Mouse (Mus musculus): ENCODE measurements around the gene Adrb1. TPM values are rescaled to one million over a fixed set of nuclear protein-coding genes. Genes with fewer than 3 reads are reported as not detected.

Gene Adrb1
- total and polyA plus RNA-seq, 2 experiments from 2014 or later = 2.0 to 7.6 TPM

DNA sequence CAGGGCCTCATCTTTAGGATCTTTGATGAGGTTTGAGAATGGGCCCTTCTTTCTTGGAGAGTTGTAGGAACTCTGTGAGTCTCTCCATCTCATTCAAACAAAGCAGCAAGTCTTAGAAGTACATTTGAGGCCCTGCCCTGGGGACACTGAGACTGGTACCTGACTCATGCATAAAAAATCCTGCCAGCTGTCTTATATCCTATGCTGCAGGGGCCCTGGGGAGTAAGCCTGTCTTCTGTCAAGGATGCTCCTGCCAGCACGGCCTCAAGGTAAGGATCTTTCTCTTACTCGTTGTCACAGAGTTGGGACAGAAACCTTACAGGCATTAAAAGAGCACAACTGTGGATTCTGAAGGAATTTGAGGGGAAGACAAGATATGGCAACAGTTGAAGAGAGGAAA lies 13.2 kb upstream of the Adrb1 start:
- DNase-seq (ENCODE audit: low spot score) = no peak
- ATAC-seq (ENCODE audit: low FRiP score) = no peak
- Histone ChIP-seq H3K9ac (replicated peaks; ENCODE audit: low read length, poor library complexity, severe bottlenecking) (no peak overlapping the region), H3K9me3 (ENCODE audit: low read length) (no peaks in the 10 kb centered on the region), H3K36me3 (ENCODE audit: insufficient read depth, low read length) (no peaks in the 10 kb centered on the region), H3K27ac (ENCODE audit: low read depth, low read length) (no peak overlapping the region), H3K27me3 (ENCODE audit: insufficient read depth, low read length) (no peaks in the 10 kb centered on the region), H3K4me2 (ENCODE audit: low read depth, low read length, poor library complexity, severe bottlenecking) (no peak overlapping the region), H3K4me1 (ENCODE audit: insufficient read depth, low read length) (no peaks in the 10 kb centered on the region), H3K4me3 (ENCODE audit: low read depth, low read length) (no peak overlapping the region)
- TF ChIP-seq CTCF (IDR thresholded peaks at IDR 0.05) = no peak
- 60% methylated on average over 2 of the region's 2 CpGs for WGBS

DNA sequence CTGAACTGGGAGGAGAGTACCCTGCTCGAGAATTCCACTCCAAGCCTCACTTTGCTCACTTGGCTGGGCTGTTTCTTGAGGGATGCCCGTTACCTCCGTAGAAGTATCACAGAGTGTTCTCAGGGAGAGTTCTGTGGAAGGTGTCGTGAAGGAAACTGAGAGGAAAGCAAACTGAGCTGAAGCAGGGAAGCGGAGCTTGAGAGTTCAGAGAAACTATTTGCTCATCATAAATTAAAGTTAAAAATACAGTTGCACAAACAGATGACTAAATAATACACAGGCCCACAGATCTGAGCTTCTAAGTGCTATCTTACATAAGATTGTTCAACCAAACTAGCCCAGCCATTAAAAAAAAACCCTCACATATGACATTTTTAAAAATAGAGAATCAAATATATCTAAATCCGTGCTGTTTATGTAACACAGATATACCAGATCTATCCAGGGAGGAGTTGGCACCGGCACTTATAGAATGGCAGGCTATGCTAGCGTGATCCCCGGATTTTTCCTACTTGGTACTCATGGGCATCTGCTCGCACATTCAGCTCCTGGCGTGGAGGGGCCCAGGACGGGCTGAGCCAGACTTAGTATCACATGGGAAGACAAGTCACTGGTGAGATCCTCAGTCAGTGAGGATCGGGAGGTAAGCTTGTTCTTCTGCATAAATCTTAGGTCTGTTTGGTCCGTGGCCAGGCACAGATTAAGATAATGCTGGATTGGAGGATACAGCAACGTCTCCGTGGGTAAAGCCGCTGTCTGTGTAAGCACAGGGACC lies 11.7 kb upstream of the Adrb1 start:
- H3K9me3 ChIP-seq (ENCODE audit: low read length) = no peaks in the 10 kb centered on the region
- no peaks in the 10 kb centered on the region for H3K36me3 ChIP-seq (ENCODE audit: insufficient read depth, low read length)
- ATAC-seq (ENCODE audit: low FRiP score) (no peak), DNase-seq (ENCODE audit: low spot score) (no peak)
- no peak overlapping the region for H3K27ac ChIP-seq (ENCODE audit: low read depth, low read length)
- WGBS = 79% methylated on average over 17 of the region's 17 CpGs
- no peaks in the 10 kb centered on the region for H3K27me3 ChIP-seq (ENCODE audit: insufficient read depth, low read length)
- H3K4me2 ChIP-seq (ENCODE audit: low read depth, low read length, poor library complexity, severe bottlenecking) = no peak overlapping the region
- H3K9ac ChIP-seq (replicated peaks; ENCODE audit: low read length, poor library complexity, severe bottlenecking) = no peak overlapping the region
- no peak overlapping the region for H3K4me3 ChIP-seq (ENCODE audit: low read depth, low read length)
- TF ChIP-seq CTCF (IDR thresholded peaks at IDR 0.05) = no peak
- H3K4me1 ChIP-seq (ENCODE audit: insufficient read depth, low read length) = no peaks in the 10 kb centered on the region

DNA sequence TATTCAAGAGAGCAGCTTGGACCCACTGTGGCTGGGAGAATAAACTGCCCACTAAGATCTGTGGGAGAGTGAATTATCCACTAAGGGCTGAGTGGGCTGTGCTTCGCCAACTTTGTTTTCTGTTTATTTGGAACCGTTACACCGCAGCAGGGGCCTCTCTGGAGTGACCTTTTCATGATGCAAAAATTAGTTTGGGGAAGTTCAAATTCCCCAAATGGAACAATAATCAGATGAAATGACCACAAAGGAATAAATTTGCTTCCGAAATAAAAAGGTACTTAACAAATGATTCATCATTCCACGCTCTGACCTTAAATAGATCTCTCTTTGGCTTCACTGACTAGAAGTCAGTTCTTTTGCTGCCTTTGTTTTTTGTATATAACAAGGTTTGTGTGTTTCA lies 8.4 kb upstream of the Adrb1 start:
- Histone ChIP-seq H3K9ac (replicated peaks; ENCODE audit: low read length, poor library complexity, severe bottlenecking) (no peak overlapping the region), H3K9me3 (ENCODE audit: low read length) (no peaks in the 10 kb centered on the region), H3K4me1 (ENCODE audit: insufficient read depth, low read length) (no peaks in the 10 kb centered on the region), H3K4me2 (ENCODE audit: low read depth, low read length, poor library complexity, severe bottlenecking) (no peak overlapping the region), H3K36me3 (ENCODE audit: insufficient read depth, low read length) (no peaks in the 10 kb centered on the region), H3K27ac (ENCODE audit: low read depth, low read length) (no peak overlapping the region), H3K4me3 (ENCODE audit: low read depth, low read length) (no peak overlapping the region), H3K27me3 (ENCODE audit: insufficient read depth, low read length) (no peaks in the 10 kb centered on the region)
- no peak for ATAC-seq (ENCODE audit: low FRiP score)
- no peak for DNase-seq (ENCODE audit: low spot score)
- WGBS = 91% methylated on average over 5 of the region's 5 CpGs
- no peak for TF ChIP-seq CTCF (IDR thresholded peaks at IDR 0.05)

DNA sequence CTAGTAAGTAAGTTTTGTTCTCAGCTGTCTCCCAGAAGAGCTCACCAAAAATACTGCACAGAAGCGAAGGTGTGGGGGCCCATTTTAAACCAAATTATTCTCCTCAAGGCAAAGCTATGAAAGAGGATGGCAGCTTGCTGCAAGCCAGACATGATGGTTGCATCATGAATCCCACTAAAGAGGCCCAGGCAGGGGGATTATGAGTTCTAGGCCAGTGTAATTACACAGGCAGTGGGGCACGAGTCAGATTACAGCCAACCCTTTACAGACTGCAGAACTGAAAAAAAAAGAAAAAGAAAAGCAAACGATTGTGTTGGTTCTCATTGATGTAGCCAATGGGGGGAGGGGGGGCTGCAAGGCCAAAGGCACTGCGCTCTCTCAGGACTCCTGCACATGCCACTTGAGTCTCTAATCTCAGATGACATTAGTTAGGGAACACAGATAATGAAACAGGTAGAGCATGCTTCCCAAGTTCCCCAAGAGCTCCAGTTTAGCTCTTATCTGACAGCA lies 7.3 kb upstream of the Adrb1 start:
- Histone ChIP-seq H3K4me3 (ENCODE audit: low read depth, low read length) (no peak overlapping the region), H3K4me2 (ENCODE audit: low read depth, low read length, poor library complexity, severe bottlenecking) (no peak overlapping the region), H3K36me3 (ENCODE audit: insufficient read depth, low read length) (no peaks in the 10 kb centered on the region), H3K27ac (ENCODE audit: low read depth, low read length) (no peak overlapping the region), H3K9ac (replicated peaks; ENCODE audit: low read length, poor library complexity, severe bottlenecking) (no peak overlapping the region), H3K9me3 (ENCODE audit: low read length) (no peaks in the 10 kb centered on the region), H3K4me1 (ENCODE audit: insufficient read depth, low read length) (no peaks in the 10 kb centered on the region), H3K27me3 (ENCODE audit: insufficient read depth, low read length) (peaks cover 2% of the 10 kb centered on the region; the same call in 1 of the 2 replicates)
- ATAC-seq (ENCODE audit: low FRiP score) = no peak
- WGBS = 37% methylated on average over 4 of the region's 4 CpGs
- DNase-seq (ENCODE audit: low spot score) = no peak
- TF ChIP-seq CTCF (IDR thresholded peaks at IDR 0.05) = no peak

DNA sequence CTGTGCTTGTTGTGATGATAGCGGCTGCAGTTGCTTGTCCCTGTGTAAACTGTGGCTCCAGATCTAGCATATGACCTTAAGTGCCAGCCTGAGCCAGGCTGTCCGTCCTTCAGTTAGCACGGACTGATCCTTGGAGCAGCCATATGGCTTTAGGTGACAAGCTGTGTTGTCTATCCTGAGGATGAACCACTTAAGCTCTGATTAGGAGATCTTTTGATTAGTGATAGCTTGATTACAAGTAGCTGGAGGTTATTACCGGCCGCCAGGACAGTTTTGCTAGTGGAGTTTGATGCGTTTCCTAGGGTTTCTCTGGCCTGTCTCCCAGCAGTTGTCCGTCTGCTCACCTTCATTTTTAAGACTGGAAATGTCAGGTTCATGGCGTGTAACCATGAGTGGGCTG lies 4.0 kb upstream of the Adrb1 start:
- Histone ChIP-seq H3K4me3 (ENCODE audit: low read depth, low read length) (no peak overlapping the region), H3K27me3 (ENCODE audit: insufficient read depth, low read length) (peaks cover 12% of the 10 kb centered on the region), H3K4me2 (ENCODE audit: low read depth, low read length, poor library complexity, severe bottlenecking) (no peak overlapping the region), H3K27ac (ENCODE audit: low read depth, low read length) (no peak overlapping the region), H3K36me3 (ENCODE audit: insufficient read depth, low read length) (no peaks in the 10 kb centered on the region), H3K9me3 (ENCODE audit: low read length) (no peaks in the 10 kb centered on the region), H3K9ac (replicated peaks; ENCODE audit: low read length, poor library complexity, severe bottlenecking) (no peak overlapping the region), H3K4me1 (ENCODE audit: insufficient read depth, low read length) (no peaks in the 10 kb centered on the region)
- TF ChIP-seq CTCF (IDR thresholded peaks at IDR 0.05) = no peak
- DNase-seq (ENCODE audit: low spot score) (no peak), ATAC-seq (ENCODE audit: low FRiP score) (no peak)
- 76% methylated on average over 8 of the region's 8 CpGs for WGBS

DNA sequence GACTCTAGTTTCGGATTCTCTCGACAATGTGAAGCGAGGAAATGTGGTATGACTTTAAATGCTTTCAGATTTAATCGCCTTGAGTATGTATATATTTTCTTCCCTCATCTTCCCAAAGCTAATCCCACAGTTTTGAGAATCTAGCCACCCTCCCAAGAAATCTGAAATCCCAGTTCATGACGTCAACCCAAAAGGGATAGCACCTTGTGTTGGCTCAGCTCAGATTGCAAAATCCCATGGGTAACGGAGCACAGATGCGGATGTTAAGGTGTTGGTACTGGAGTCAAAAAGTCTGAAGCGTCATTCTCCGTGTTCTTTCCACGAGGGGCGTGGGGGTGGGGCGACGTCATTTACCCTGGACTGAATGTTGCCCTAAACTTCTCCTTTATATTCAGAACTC lies 1.1 kb upstream of the Adrb1 start:
- H3K9ac ChIP-seq (replicated peaks; ENCODE audit: low read length, poor library complexity, severe bottlenecking) = peak overlapping the region; percentile 24; the same call in 1 of the 2 replicates
- no peaks in the 10 kb centered on the region for H3K36me3 ChIP-seq (ENCODE audit: insufficient read depth, low read length)
- 29% methylated on average over 13 of the region's 13 CpGs for WGBS
- ATAC-seq (ENCODE audit: low FRiP score) (no peak), DNase-seq (ENCODE audit: low spot score) (no peak)
- no peak overlapping the region for H3K27ac ChIP-seq (ENCODE audit: low read depth, low read length)
- H3K4me2 ChIP-seq (ENCODE audit: low read depth, low read length, poor library complexity, severe bottlenecking) = peak overlapping the region; percentile 96
- no peaks in the 10 kb centered on the region for H3K9me3 ChIP-seq (ENCODE audit: low read length)
- TF ChIP-seq CTCF (IDR thresholded peaks at IDR 0.05) = no peak
- no peaks in the 10 kb centered on the region for H3K4me1 ChIP-seq (ENCODE audit: insufficient read depth, low read length)
- H3K4me3 ChIP-seq (ENCODE audit: low read depth, low read length) = peak overlapping the region; percentile 58; the same call in 1 of the 2 replicates
- peaks cover 30% of the 10 kb centered on the region for H3K27me3 ChIP-seq (ENCODE audit: insufficient read depth, low read length)

Measured in midbrain, postnatal 0 days (tissue).